Mouse (Mus musculus): ENCODE data around the gene CN725425.

CN725425 gene

GRCm38 (mm10) chr15:91199256-91199905, at the start of gene CN725425:
Gene CN725425 (plus strand): TSS chr15:91199494.
- DNase-seq: no peak

GRCm38 (mm10) chr15:91152592-91152991, 46.7 kb upstream of the CN725425 start:
- DNase-seq: no peak

- no peak for DNase-seq
Observed at GRCm38 (mm10) chr15:91153311-91153710, 46.0 kb upstream of the CN725425 start.

GRCm38 (mm10) chr15:91161153-91161552, 38.1 kb upstream of the CN725425 start:
- DNase-seq: no peak

GRCm38 (mm10) chr15:91163454-91163853, 35.8 kb upstream of the CN725425 start:
- DNase-seq: no peak

GRCm38 (mm10) chr15:91165021-91165420, 34.3 kb upstream of the CN725425 start:
- DNase-seq: peak; percentile 31

GRCm38 (mm10) chr15:91167850-91168562, 31.3 kb upstream of the CN725425 start:
- DNase-seq: no peak

- no peak for DNase-seq
Observed at GRCm38 (mm10) chr15:91170602-91171328, 28.5 kb upstream of the CN725425 start.

- no peak for DNase-seq
Observed at GRCm38 (mm10) chr15:91171332-91171731, 28.0 kb upstream of the CN725425 start.

- DNase-seq: no peak
Observed at GRCm38 (mm10) chr15:91172193-91172592, 27.1 kb upstream of the CN725425 start.

GRCm38 (mm10) chr15:91178656-91179314, 20.5 kb upstream of the CN725425 start:
- no peak for DNase-seq

GRCm38 (mm10) chr15:91179911-91180622, 19.2 kb upstream of the CN725425 start:
- DNase-seq: no peak

- DNase-seq: no peak
Observed at GRCm38 (mm10) chr15:91186358-91186757, 12.9 kb upstream of the CN725425 start.

- DNase-seq: no peak
Observed at GRCm38 (mm10) chr15:91190026-91190425, 9.3 kb upstream of the CN725425 start.

- peak; percentile 23 for DNase-seq
Observed at GRCm38 (mm10) chr15:91190519-91191207, 8.6 kb upstream of the CN725425 start.

- peak; percentile 75 for DNase-seq
Observed at GRCm38 (mm10) chr15:91191412-91192222, 7.7 kb upstream of the CN725425 start, which contains the start of gene Abcd2. Gene Abcd2 (minus strand): TSS chr15:91191799.

- DNase-seq: no peak
Observed at GRCm38 (mm10) chr15:91192223-91192598, 7.1 kb upstream of the CN725425 start.

- no peak for DNase-seq
Observed at GRCm38 (mm10) chr15:91200833-91201232, 1.5 kb downstream of the CN725425 start.

- DNase-seq: no peak
Observed at GRCm38 (mm10) chr15:91202486-91202885, 3.2 kb downstream of the CN725425 start.

- DNase-seq: no peak
Observed at GRCm38 (mm10) chr15:91203521-91203920, 4.2 kb downstream of the CN725425 start.

GRCm38 (mm10) chr15:91206518-91206917, 7.2 kb downstream of the CN725425 start:
- DNase-seq: no peak
